Mouse (Mus musculus) lung, postnatal 0 days (tissue): Measurements from ENCODE around the gene Defb47. TPM values are rescaled to one million over a fixed set of nuclear protein-coding genes. Genes with fewer than 3 reads are reported as not detected.

Experiments
- ATAC-seq: fragments of 200-750 bp; cut with Nextera tagmentation; 2 replicates; pipeline ENCODE4 v1.8.0; 2017; ENCODE audit warnings: moderate library complexity
- DNase-seq: peaks from one replicate; pipeline ENCODE4 v3.0.0-alpha.2; 2016; ENCODE audit warnings: low spot score
- H3K27ac ChIP-seq: fragments of 300-500 bp; sonication (generic); 2 replicates; pipeline ENCODE4 v1.5.1; 2014; ENCODE audit warnings: antibody characterized with exemption, mild to moderate bottlenecking, low read length, mixed read lengths
- H3K27me3 ChIP-seq: fragments of 300-500 bp; sonication (generic); replicated peaks from 2 replicates; pipeline ENCODE4 v1.6.1; 2014; ENCODE audit warnings: low read length, mixed read lengths; ENCODE audit not compliant: insufficient read depth
- H3K36me3 ChIP-seq: fragments of 300-500 bp; sonication (generic); 2 replicates; pipeline ENCODE4 v1.6.1; 2014; ENCODE audit warnings: low read length, mixed read lengths; ENCODE audit not compliant: insufficient read depth
- H3K4me1 ChIP-seq: fragments of 300-500 bp; sonication (generic); 2 replicates; pipeline ENCODE4 v1.6.1; 2014; ENCODE audit warnings: antibody characterized with exemption, low read depth, low read length, mixed read lengths; ENCODE audit not compliant: insufficient read depth
- H3K4me2 ChIP-seq: fragments of 300-500 bp; sonication (generic); replicated peaks from 2 replicates; pipeline ENCODE4 v1.6.1; 2014; ENCODE audit warnings: low read depth, mild to moderate bottlenecking, low read length, moderate library complexity, mixed read lengths
- H3K4me3 ChIP-seq: fragments of 300-500 bp; sonication (generic); 2 replicates; pipeline ENCODE4 v1.5.1; 2014; ENCODE audit warnings: low read depth, low read length
- H3K9ac ChIP-seq: fragments of 300-500 bp; sonication (generic); replicated peaks from 2 replicates; pipeline ENCODE4 v1.6.1; 2014; ENCODE audit warnings: low read depth, mild to moderate bottlenecking
- H3K9me3 ChIP-seq: fragments of 300-500 bp; sonication (generic); 2 replicates; pipeline ENCODE4 v1.6.1; 2016; ENCODE audit warnings: low read length, mixed read lengths
- CTCF ChIP-seq: IDR thresholded peaks from 2 replicates; pipeline ENCODE4 v1.5.1; 2016; ENCODE audit warnings: antibody characterized with exemption, mild to moderate bottlenecking
- EP300 ChIP-seq: IDR thresholded peaks from 2 replicates; pipeline ENCODE4 v1.6.1; 2016; ENCODE audit warnings: antibody characterized with exemption, mild to moderate bottlenecking, control low read depth
- WGBS: fragments of 180-500 bp; shearing (Covaris S2); extraction: QIAGEN DNeasy Blood & Tissue Kit; methylation state at CpG from one replicate; pipeline ENCODE4 v1.1.7; 2014; 5-methylcytosine and 5-hydroxymethylcytosine counted together
- polyA plus RNA-seq: library from polyadenylated mRNA; unstranded; fragments of >200 nt; fragmentation: Nextera tagmentation; extraction: Ambion mirVana; gene quantifications from 2 replicates; pipeline ENCODE4 v1.2.1, GENCODE M21; 2015

The Defb47 gene
- polyA plus RNA-seq, 1 experiment from 2014 or later: not detected

- no peak overlapping the region for H3K4me2 ChIP-seq
- ATAC-seq (no peak), DNase-seq (no peak)
- WGBS: 55% methylated on average over 4 of the region's 4 CpGs
- H3K9ac ChIP-seq: no peak overlapping the region
- no peak overlapping the region for H3K27ac ChIP-seq
- no peak for TF ChIP-seq EP300
- no peak for TF ChIP-seq CTCF
- H3K4me3 ChIP-seq: no peak overlapping the region
- no peaks in the 10 kb centered on the region for H3K4me1 ChIP-seq
- H3K9me3 ChIP-seq: no peaks in the 10 kb centered on the region
- no peaks in the 10 kb centered on the region for H3K27me3 ChIP-seq
- H3K36me3 ChIP-seq: no peaks in the 10 kb centered on the region
These were observed 15.2 kb downstream of the Defb47 start for GRCm38 (mm10) chr14:63013082-63013481.

GRCm38 (mm10) chr14:63014667-63015066 lies 16.8 kb downstream of the Defb47 start:
- WGBS: 80% methylated on average over 4 of the region's 4 CpGs
- no peak for ATAC-seq
- Histone ChIP-seq H3K4me2 (no peak overlapping the region), H3K4me3 (no peak overlapping the region), H3K9me3 (no peaks in the 10 kb centered on the region), H3K27ac (no peak overlapping the region), H3K27me3 (no peaks in the 10 kb centered on the region), H3K36me3 (no peaks in the 10 kb centered on the region), H3K4me1 (no peaks in the 10 kb centered on the region), H3K9ac (no peak overlapping the region)
- DNase-seq: no peak
- TF ChIP-seq CTCF (no peak), EP300 (no peak)

- H3K4me1 ChIP-seq: no peaks in the 10 kb centered on the region
- no peak overlapping the region for H3K9ac ChIP-seq
- no peaks in the 10 kb centered on the region for H3K9me3 ChIP-seq
- ATAC-seq (no peak), DNase-seq (no peak)
- no peak overlapping the region for H3K4me2 ChIP-seq
- 47% methylated on average over 6 of the region's 6 CpGs for WGBS
- no peak overlapping the region for H3K4me3 ChIP-seq
- H3K36me3 ChIP-seq: no peaks in the 10 kb centered on the region
- TF ChIP-seq CTCF: no peak
- no peak for TF ChIP-seq EP300
- H3K27me3 ChIP-seq: no peaks in the 10 kb centered on the region
- no peak overlapping the region for H3K27ac ChIP-seq
These were observed 22.8 kb downstream of the Defb47 start for GRCm38 (mm10) chr14:63020524-63021156.

- 53% methylated on average over 3 of the region's 3 CpGs for WGBS
- Histone ChIP-seq H3K9me3 (no peaks in the 10 kb centered on the region), H3K4me2 (no peak within 1 kb of the TSS), H3K27me3 (no peaks in the 10 kb centered on the region), H3K27ac (no peak within 1 kb of the TSS), H3K9ac (no peak within 1 kb of the TSS), H3K36me3 (no peaks in the 10 kb centered on the region), H3K4me1 (no peaks in the 10 kb centered on the region), H3K4me3 (no peak within 1 kb of the TSS)
- DNase-seq (no peak), ATAC-seq (no peak)
- no peak for TF ChIP-seq CTCF
- TF ChIP-seq EP300: no peak
These were observed 48.8 kb downstream of the Defb47 start, which contains the start of gene Defb42 for GRCm38 (mm10) chr14:63046691-63047090. Gene Defb42, plus strand, starts transcription at chr14:63046991.

GRCm38 (mm10) chr14:63049910-63050370 lies 52.1 kb downstream of the Defb47 start, which contains the start of gene Defb30:
Gene Defb30, minus strand, starts transcription at chr14:63049960.
- no peak within 1 kb of the TSS for H3K4me2 ChIP-seq
- no peak within 1 kb of the TSS for H3K4me3 ChIP-seq
- no peak within 1 kb of the TSS for H3K9ac ChIP-seq
- no peaks in the 10 kb centered on the region for H3K36me3 ChIP-seq
- no peaks in the 10 kb centered on the region for H3K9me3 ChIP-seq
- no peaks in the 10 kb centered on the region for H3K27me3 ChIP-seq
- H3K4me1 ChIP-seq: no peaks in the 10 kb centered on the region
- no peak within 1 kb of the TSS for H3K27ac ChIP-seq
- TF ChIP-seq CTCF (no peak), EP300 (no peak)
- ATAC-seq: no peak
- 68% methylated on average over 12 of the region's 14 CpGs for WGBS
- DNase-seq: no peak

Other genes starting within 250 kb of the Defb47 start
- 9.8 and 11.5 TPM in 2 replicates for gene Ints6, start 236.9 kb upstream of the Defb47 start, polyA plus RNA-seq
- 3.4 and 3.5 TPM in 2 replicates for gene Wdfy2, start 160.4 kb upstream of the Defb47 start, polyA plus RNA-seq
- gene Defb48, start 13.6 kb upstream of the Defb47 start, polyA plus RNA-seq: not detected in 2 replicates
- gene Defb43, start 13.7 kb downstream of the Defb47 start, polyA plus RNA-seq: not detected in 2 replicates
- not detected in 2 replicates for gene Defb42, start 48.9 kb downstream of the Defb47 start, polyA plus RNA-seq
- not detected in 2 replicates for gene Defb30, start 51.9 kb downstream of the Defb47 start, polyA plus RNA-seq